Mouse (Mus musculus): ENCODE measurements around the gene Celf1. TPM values are rescaled to one million over a fixed set of nuclear protein-coding genes. Genes with fewer than 3 reads are reported as not detected.
"Not testable (repeated sequence)": the region's sequence is repeated elsewhere in the genome, so short reads cannot be mapped to it uniquely, and the experiment has no call there.

Celf1 gene
- polyA plus RNA-seq, 1 experiment from 2014 or later, result 86.6 TPM

- Histone ChIP-seq H3K36me3 (no peaks in the 10 kb centered on the region), H3K9ac (replicated peaks) (no peak overlapping the region), H3K9me3 (replicated peaks) (no peaks in the 10 kb centered on the region), H3K4me3 (replicated peaks) (no peak overlapping the region), H3K4me1 (no peaks in the 10 kb centered on the region), H3K4me2 (no peak overlapping the region), H3K27ac (replicated peaks) (no peak overlapping the region), H3K27me3 (replicated peaks) (no peaks in the 10 kb centered on the region)
- ATAC-seq (ENCODE audit: low FRiP score), result no peak
- WGBS, result 84% methylated on average over 2 of the region's 2 CpGs
Observed at GRCm38 (mm10) chr2:90976590-90976989, 36.4 kb downstream of the Celf1 start.

GRCm38 (mm10) chr2:90977291-90977690, 37.1 kb downstream of the Celf1 start:
- Histone ChIP-seq H3K4me1 (no peaks in the 10 kb centered on the region), H3K36me3 (no peaks in the 10 kb centered on the region), H3K4me2 (no peak overlapping the region), H3K27me3 (replicated peaks) (no peaks in the 10 kb centered on the region), H3K4me3 (replicated peaks) (no peak overlapping the region), H3K9me3 (replicated peaks) (no peaks in the 10 kb centered on the region), H3K27ac (replicated peaks) (no peak overlapping the region), H3K9ac (replicated peaks) (no peak overlapping the region)
- WGBS, result 79% methylated on average over 4 of the region's 4 CpGs
- ATAC-seq (ENCODE audit: low FRiP score), result no peak

- H3K27me3 ChIP-seq (replicated peaks), result no peaks in the 10 kb centered on the region
- no peak for ATAC-seq (ENCODE audit: low FRiP score)
- no peaks in the 10 kb centered on the region for H3K9me3 ChIP-seq (replicated peaks)
- no peak overlapping the region for H3K4me2 ChIP-seq
- peaks cover 7% of the 10 kb centered on the region; the same call in 1 of the 2 replicates for H3K4me1 ChIP-seq
- H3K36me3 ChIP-seq, result no peaks in the 10 kb centered on the region
- no peak overlapping the region for H3K4me3 ChIP-seq (replicated peaks)
- WGBS, result 91% methylated on average over 3 of the region's 3 CpGs
- no peak overlapping the region for H3K27ac ChIP-seq (replicated peaks)
- H3K9ac ChIP-seq (replicated peaks), result no peak overlapping the region
Observed at GRCm38 (mm10) chr2:90986055-90986454, 45.9 kb downstream of the Celf1 start.

- Histone ChIP-seq H3K36me3 (peaks cover 82% of the 10 kb centered on the region), H3K9ac (replicated peaks) (no peak overlapping the region), H3K9me3 (replicated peaks) (no peaks in the 10 kb centered on the region), H3K4me1 (no peaks in the 10 kb centered on the region), H3K4me3 (replicated peaks) (no peak overlapping the region), H3K4me2 (no peak overlapping the region), H3K27me3 (replicated peaks) (no peaks in the 10 kb centered on the region), H3K27ac (replicated peaks) (no peak overlapping the region)
- ATAC-seq (ENCODE audit: low FRiP score), result no peak
- 97% methylated on average over 8 of the region's 8 CpGs for WGBS
Observed at GRCm38 (mm10) chr2:91008536-91008935, 68.4 kb downstream of the Celf1 start.

- H3K4me1 ChIP-seq, result peaks cover 6% of the 10 kb centered on the region
Observed at GRCm38 (mm10) chr2:91013881-91014280, 73.7 kb downstream of the Celf1 start.

GRCm38 (mm10) chr2:91015386-91015785, 75.2 kb downstream of the Celf1 start:
- ATAC-seq (ENCODE audit: low FRiP score), result no peak
- 78% methylated on average over 4 of the region's 4 CpGs for WGBS
- H3K9me3 ChIP-seq (replicated peaks), result no peaks in the 10 kb centered on the region
- H3K4me2 ChIP-seq, result no peak overlapping the region
- peaks cover 62% of the 10 kb centered on the region for H3K36me3 ChIP-seq
- H3K9ac ChIP-seq (replicated peaks), result no peak overlapping the region
- H3K4me1 ChIP-seq, result peaks cover 6% of the 10 kb centered on the region
- no peak overlapping the region for H3K27ac ChIP-seq (replicated peaks)
- H3K27me3 ChIP-seq (replicated peaks), result no peaks in the 10 kb centered on the region
- H3K4me3 ChIP-seq (replicated peaks), result no peak overlapping the region

More at GRCm38 (mm10) chr2:91013881-91014280, 73.7 kb downstream of the Celf1 start:
- Histone ChIP-seq H3K27ac (replicated peaks) (no peak overlapping the region), H3K4me3 (replicated peaks) (no peak overlapping the region), H3K4me2 (no peak overlapping the region), H3K36me3 (peaks cover 66% of the 10 kb centered on the region), H3K9me3 (replicated peaks) (no peaks in the 10 kb centered on the region), H3K27me3 (replicated peaks) (no peaks in the 10 kb centered on the region), H3K9ac (replicated peaks) (no peak overlapping the region)
- ATAC-seq (ENCODE audit: low FRiP score), result no peak
- WGBS, result 89% methylated on average over 2 of the region's 2 CpGs

GRCm38 (mm10) chr2:91018061-91018788, 78.0 kb downstream of the Celf1 start:
- no peak overlapping the region for H3K4me3 ChIP-seq (replicated peaks)
- H3K4me1 ChIP-seq, result peaks cover 6% of the 10 kb centered on the region
- 72% methylated on average over 8 of the region's 8 CpGs for WGBS
- no peaks in the 10 kb centered on the region for H3K27me3 ChIP-seq (replicated peaks)
- H3K27ac ChIP-seq (replicated peaks), result 0 out of 2 replicates have a peak overlapping the region, but pooled peaks have one; percentile 11
- no peak overlapping the region for H3K9ac ChIP-seq (replicated peaks)
- H3K36me3 ChIP-seq, result peaks cover 41% of the 10 kb centered on the region
- no peak overlapping the region for H3K4me2 ChIP-seq
- ATAC-seq (ENCODE audit: low FRiP score), result no peak
- H3K9me3 ChIP-seq (replicated peaks), result no peaks in the 10 kb centered on the region

- H3K4me1 ChIP-seq, result peaks cover 6% of the 10 kb centered on the region
- WGBS, result 97% methylated on average over 3 of the region's 3 CpGs
- no peaks in the 10 kb centered on the region for H3K9me3 ChIP-seq (replicated peaks)
- H3K36me3 ChIP-seq, result peaks cover 25% of the 10 kb centered on the region
- H3K27ac ChIP-seq (replicated peaks), result no peak overlapping the region
- no peak overlapping the region for H3K4me3 ChIP-seq (replicated peaks)
- no peak overlapping the region for H3K9ac ChIP-seq (replicated peaks)
- no peaks in the 10 kb centered on the region for H3K27me3 ChIP-seq (replicated peaks)
- no peak overlapping the region for H3K4me2 ChIP-seq
- no peak for ATAC-seq (ENCODE audit: low FRiP score)
Observed at GRCm38 (mm10) chr2:91019911-91020310, 79.7 kb downstream of the Celf1 start.

- peaks cover 10% of the 10 kb centered on the region; the same call in 1 of the 2 replicates for H3K36me3 ChIP-seq
- H3K9ac ChIP-seq (replicated peaks); ATAC-seq (ENCODE audit: low FRiP score); H3K9me3 ChIP-seq (replicated peaks); H3K27me3 ChIP-seq (replicated peaks); H3K4me3 ChIP-seq (replicated peaks); H3K4me2 ChIP-seq; H3K27ac ChIP-seq (replicated peaks); H3K4me1 ChIP-seq: not testable (repeated sequence)
- WGBS, result 94% methylated on average over 7 of the region's 7 CpGs
Observed at GRCm38 (mm10) chr2:91022266-91022665, 82.1 kb downstream of the Celf1 start.

GRCm38 (mm10) chr2:91023131-91023530, 82.9 kb downstream of the Celf1 start:
- 65% methylated on average over 2 of the region's 2 CpGs for WGBS
- H3K36me3 ChIP-seq, result peaks cover 10% of the 10 kb centered on the region; the same call in 1 of the 2 replicates
- H3K4me2 ChIP-seq, result no peak overlapping the region
- H3K27me3 ChIP-seq (replicated peaks), result no peaks in the 10 kb centered on the region
- H3K9ac ChIP-seq (replicated peaks), result no peak overlapping the region
- no peak overlapping the region for H3K4me3 ChIP-seq (replicated peaks)
- H3K27ac ChIP-seq (replicated peaks), result no peak overlapping the region
- no peak for ATAC-seq (ENCODE audit: low FRiP score)
- peaks cover 4% of the 10 kb centered on the region for H3K4me1 ChIP-seq
- H3K9me3 ChIP-seq (replicated peaks), result no peaks in the 10 kb centered on the region

- H3K4me2 ChIP-seq, result no peak overlapping the region
- no peaks in the 10 kb centered on the region for H3K4me1 ChIP-seq
- H3K36me3 ChIP-seq, result peaks cover 10% of the 10 kb centered on the region; the same call in 1 of the 2 replicates
- no peak for ATAC-seq (ENCODE audit: low FRiP score)
- no peak overlapping the region for H3K4me3 ChIP-seq (replicated peaks)
- H3K27ac ChIP-seq (replicated peaks), result no peak overlapping the region
- no peaks in the 10 kb centered on the region for H3K27me3 ChIP-seq (replicated peaks)
- no peaks in the 10 kb centered on the region for H3K9me3 ChIP-seq (replicated peaks)
- H3K9ac ChIP-seq (replicated peaks), result no peak overlapping the region
- 93% methylated on average over 1 of the region's 1 CpGs for WGBS
Observed at GRCm38 (mm10) chr2:91023956-91024355, 83.8 kb downstream of the Celf1 start.

GRCm38 (mm10) chr2:91025081-91025516, 84.9 kb downstream of the Celf1 start:
- no peak overlapping the region for H3K4me2 ChIP-seq
- no peaks in the 10 kb centered on the region for H3K4me1 ChIP-seq
- WGBS, result 94% methylated on average over 1 of the region's 1 CpGs
- no peak overlapping the region for H3K9ac ChIP-seq (replicated peaks)
- no peak overlapping the region for H3K27ac ChIP-seq (replicated peaks)
- no peak for ATAC-seq (ENCODE audit: low FRiP score)
- H3K36me3 ChIP-seq, result peaks cover 4% of the 10 kb centered on the region; the same call in 1 of the 2 replicates
- no peaks in the 10 kb centered on the region for H3K27me3 ChIP-seq (replicated peaks)
- H3K9me3 ChIP-seq (replicated peaks), result no peaks in the 10 kb centered on the region
- no peak overlapping the region for H3K4me3 ChIP-seq (replicated peaks)
